Mouse (Mus musculus) midbrain, postnatal 0 days (tissue): ENCODE data around the gene Klhdc3. TPM values are rescaled to one million over a fixed set of nuclear protein-coding genes. Genes with fewer than 3 reads are reported as not detected.

ENCODE experiments used
- ATAC-seq: fragments of 200-750 bp; cut with Nextera tagmentation; 2 replicates; pipeline ENCODE4 v1.8.0; 2017; ENCODE audit warnings: moderate number of reproducible peaks, mild to moderate bottlenecking, moderate TSS enrichment, moderate library complexity; ENCODE audit not compliant: low FRiP score
- DNase-seq: peaks from one replicate; pipeline ENCODE4 v3.0.0-alpha.2; 2015; ENCODE audit warnings: low spot score
- H3K27ac ChIP-seq: fragments of 300-500 bp; sonication (generic); 2 replicates; pipeline ENCODE4 v1.5.1; 2014; ENCODE audit warnings: low read depth, mild to moderate bottlenecking, low read length, mixed read lengths
- H3K27me3 ChIP-seq: fragments of 300-500 bp; sonication (generic); 2 replicates; pipeline ENCODE4 v1.6.1; 2014; ENCODE audit warnings: low read length, control low read depth, mixed read lengths; ENCODE audit not compliant: insufficient read depth
- H3K36me3 ChIP-seq: fragments of 300-500 bp; sonication (generic); 2 replicates; pipeline ENCODE4 v1.6.1; 2014; ENCODE audit warnings: low read length, control low read depth, mixed read lengths; ENCODE audit not compliant: insufficient read depth
- H3K4me1 ChIP-seq: fragments of 300-500 bp; sonication (generic); 2 replicates; pipeline ENCODE4 v1.6.1; 2014; ENCODE audit warnings: mild to moderate bottlenecking, control low read depth, antibody characterized with exemption, low read length, mixed read lengths; ENCODE audit not compliant: insufficient read depth
- H3K4me2 ChIP-seq: fragments of 300-500 bp; sonication (generic); 2 replicates; pipeline ENCODE4 v1.6.1; 2014; ENCODE audit warnings: low read depth, mild to moderate bottlenecking, low read length, mixed read lengths; ENCODE audit not compliant: poor library complexity, severe bottlenecking
- H3K4me3 ChIP-seq: fragments of 300-500 bp; sonication (generic); 2 replicates; pipeline ENCODE4 v1.5.1; 2014; ENCODE audit warnings: low read depth, mild to moderate bottlenecking, low read length, moderate library complexity
- H3K9ac ChIP-seq: fragments of 300-500 bp; sonication (generic); replicated peaks from 2 replicates; pipeline ENCODE4 v1.6.1; 2014; ENCODE audit warnings: mild to moderate bottlenecking, low read length, moderate library complexity, mixed read lengths; ENCODE audit not compliant: poor library complexity, severe bottlenecking
- H3K9me3 ChIP-seq: fragments of 300-500 bp; sonication (generic); 2 replicates; pipeline ENCODE4 v1.6.1; 2016; ENCODE audit warnings: low read length, control low read depth
- CTCF ChIP-seq: IDR thresholded peaks from 2 replicates; pipeline ENCODE4 v1.5.1; 2016; ENCODE audit warnings: antibody characterized with exemption, mild to moderate bottlenecking
- WGBS: fragments of 180-500 bp; shearing (Covaris S2); extraction: QIAGEN DNeasy Blood & Tissue Kit; methylation state at CpG from one replicate; pipeline ENCODE4 v1.1.7; 2014; 5-methylcytosine and 5-hydroxymethylcytosine counted together
- polyA plus RNA-seq: library from polyadenylated mRNA; unstranded; fragments of >200 nt; fragmentation: Nextera tagmentation; extraction: Ambion mirVana; gene quantifications from 2 replicates; pipeline ENCODE4 v1.2.1, GENCODE M21; 2015
- total RNA-seq: library from RNA; depleted of rRNA; stranded (reverse); fragments of >200 nt; gene quantifications from 2 replicates; pipeline ENCODE4 v1.2.3, GENCODE M21; 2014

The Klhdc3 gene
- total and polyA plus RNA-seq, 2 experiments from 2014 or later: 98.7 to 185 TPM

DNA sequence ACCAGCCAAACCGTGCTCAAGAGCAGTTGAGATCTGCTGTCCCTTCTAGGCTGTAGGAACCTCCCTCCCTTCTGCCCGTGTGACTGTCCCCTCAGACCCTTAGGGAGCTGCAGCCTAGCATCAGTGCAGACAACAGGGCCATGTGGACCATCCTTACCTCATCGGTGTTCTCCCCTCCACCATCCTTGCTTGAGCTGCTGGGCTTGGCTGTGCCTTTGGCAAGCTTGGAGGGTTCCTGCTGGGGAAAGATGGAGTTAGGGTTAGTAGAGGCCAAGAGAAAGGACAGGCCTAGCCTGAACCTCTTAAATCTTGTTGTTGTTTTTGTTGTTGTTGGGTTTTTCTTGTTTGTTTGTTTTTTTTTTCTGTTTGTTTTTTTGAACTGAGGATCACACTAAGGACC, 19.2 kb upstream of the Klhdc3 start:
- Histone ChIP-seq H3K27me3 (no peaks in the 10 kb centered on the region), H3K4me1 (peaks cover 15% of the 10 kb centered on the region), H3K9me3 (no peaks in the 10 kb centered on the region), H3K4me2 (no peak overlapping the region), H3K4me3 (no peak overlapping the region), H3K9ac (no peak overlapping the region), H3K27ac (no peak overlapping the region), H3K36me3 (peaks cover 18% of the 10 kb centered on the region)
- no peak for TF ChIP-seq CTCF
- 91% methylated on average over 3 of the region's 3 CpGs for WGBS
- ATAC-seq: no peak
- DNase-seq: no peak

DNA sequence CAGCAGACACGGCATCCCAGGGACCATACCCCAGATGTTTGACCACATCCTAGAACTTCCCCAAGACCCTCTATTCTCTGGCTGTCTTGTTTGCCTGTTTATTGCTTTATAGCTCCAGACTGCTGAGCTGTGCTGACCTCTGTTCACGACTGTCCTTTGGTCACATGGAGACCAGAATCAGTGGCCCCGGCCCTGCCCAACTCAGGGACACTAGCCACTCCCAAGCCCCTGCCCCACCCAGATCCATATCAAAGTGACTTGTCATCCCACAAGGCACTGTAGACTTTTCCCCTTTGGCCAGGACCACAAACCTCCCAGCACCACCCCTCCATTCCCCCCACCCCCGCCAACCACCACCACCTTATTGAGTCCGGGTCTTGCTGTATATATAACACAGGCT, 18.5 kb upstream of the Klhdc3 start:
- H3K4me1 ChIP-seq: peaks cover 15% of the 10 kb centered on the region
- peaks cover 18% of the 10 kb centered on the region for H3K36me3 ChIP-seq
- ATAC-seq (no peak), DNase-seq (no peak)
- H3K4me3 ChIP-seq: no peak overlapping the region
- no peaks in the 10 kb centered on the region for H3K27me3 ChIP-seq
- no peaks in the 10 kb centered on the region for H3K9me3 ChIP-seq
- no peak overlapping the region for H3K4me2 ChIP-seq
- TF ChIP-seq CTCF: no peak
- no peak overlapping the region for H3K27ac ChIP-seq
- H3K9ac ChIP-seq: no peak overlapping the region
- WGBS: 90% methylated on average over 5 of the region's 5 CpGs

GRCm38 (mm10) chr17:46698515-46698914, 17.8 kb upstream of the Klhdc3 start:
- Histone ChIP-seq H3K9me3 (no peaks in the 10 kb centered on the region), H3K27ac (no peak overlapping the region)

GRCm38 (mm10) chr17:46694517-46695063, 13.9 kb upstream of the Klhdc3 start:
- 56% methylated on average over 1 of the region's 1 CpGs for WGBS
- ATAC-seq (no peak), DNase-seq (no peak)
- H3K4me2 ChIP-seq: no peak overlapping the region
- no peaks in the 10 kb centered on the region for H3K27me3 ChIP-seq
- no peak overlapping the region for H3K9ac ChIP-seq
- H3K36me3 ChIP-seq: peaks cover 14% of the 10 kb centered on the region
- H3K27ac ChIP-seq: no peak overlapping the region
- H3K4me3 ChIP-seq: no peak overlapping the region
- H3K4me1 ChIP-seq: no peaks in the 10 kb centered on the region
- H3K9me3 ChIP-seq: no peaks in the 10 kb centered on the region
- TF ChIP-seq CTCF: no peak

More at GRCm38 (mm10) chr17:46698515-46698914, 17.8 kb upstream of the Klhdc3 start:
- Histone ChIP-seq H3K9ac (no peak overlapping the region), H3K36me3 (peaks cover 18% of the 10 kb centered on the region), H3K27me3 (no peaks in the 10 kb centered on the region), H3K4me2 (no peak overlapping the region), H3K4me1 (peaks cover 10% of the 10 kb centered on the region), H3K4me3 (no peak overlapping the region)
- no peak for ATAC-seq
- DNase-seq: no peak
- TF ChIP-seq CTCF: no peak
- 90% methylated on average over 6 of the region's 6 CpGs for WGBS

DNA sequence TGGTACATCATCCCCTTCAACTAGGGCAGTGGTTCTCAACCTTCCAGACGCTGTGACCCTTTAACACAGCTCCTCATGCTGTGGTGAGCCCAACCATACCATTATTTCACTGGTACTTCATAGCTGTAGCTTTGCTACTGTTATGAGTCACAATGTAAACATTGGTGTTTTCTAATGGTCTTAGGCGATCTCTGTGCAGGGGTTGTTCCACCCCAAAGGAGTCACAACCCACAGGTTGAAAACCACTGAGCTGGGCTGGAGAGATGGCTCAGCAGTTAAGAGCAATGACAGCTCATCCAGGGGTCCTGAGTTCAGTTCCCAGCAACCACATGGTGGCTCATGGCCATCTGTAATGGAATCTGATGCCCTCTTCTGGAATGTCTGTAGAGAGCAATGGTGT, 10.7 kb upstream of the Klhdc3 start:
- DNase-seq (no peak), ATAC-seq (no peak)
- H3K4me2 ChIP-seq: no peak overlapping the region
- H3K9ac ChIP-seq: no peak overlapping the region
- no peaks in the 10 kb centered on the region for H3K4me1 ChIP-seq
- no peak overlapping the region for H3K4me3 ChIP-seq
- no peaks in the 10 kb centered on the region for H3K9me3 ChIP-seq
- TF ChIP-seq CTCF: 0 out of 2 replicates have a peak, but pooled peaks have one; percentile 4
- peaks cover 6% of the 10 kb centered on the region for H3K36me3 ChIP-seq
- 90% methylated on average over 2 of the region's 2 CpGs for WGBS
- H3K27ac ChIP-seq: no peak overlapping the region
- H3K27me3 ChIP-seq: no peaks in the 10 kb centered on the region

- H3K9ac ChIP-seq: no peak overlapping the region
- no peaks in the 10 kb centered on the region for H3K27me3 ChIP-seq
- no peak for ATAC-seq
- no peak overlapping the region for H3K27ac ChIP-seq
- DNase-seq: no peak
- H3K4me1 ChIP-seq: no peaks in the 10 kb centered on the region
- no peak overlapping the region for H3K4me2 ChIP-seq
- H3K9me3 ChIP-seq: no peaks in the 10 kb centered on the region
- H3K4me3 ChIP-seq: no peak overlapping the region
- 94% methylated on average over 12 of the region's 12 CpGs for WGBS
- peaks cover 14% of the 10 kb centered on the region for H3K36me3 ChIP-seq
- TF ChIP-seq CTCF: no peak
These were observed 10.0 kb upstream of the Klhdc3 start for GRCm38 (mm10) chr17:46690665-46691064.
